Comparison of ENCODE assay signal across 19 mouse cellular contexts in genomic region chr16:59871792-59872191, GRCm38 (mm10).
DNase-seq lines count a peak whose midpoint lies in the region; ATAC-seq and TF ChIP-seq lines count a peak whose summit lies in the region.
"Had no signal": no experiment of that assay in that cellular context is flagged by ENCODE, and none has a peak within 500 bp of the region (broad histone marks: within the 10 kb centered on the region; RNA-seq: fewer than 3 reads in every experiment).

No protein-coding gene starts in this region.

- TF ChIP-seq EP300 in MEL (IDR thresholded peaks at IDR 0.05; ENCODE audit: low read depth in 1 of 2, low read length in 2 of 2), result peak in 1 of 2 experiments; percentile 16; a peak in 1 of 4 replicates

- no peak for TF ChIP-seq CTCF in MEL (IDR thresholded peaks at IDR 0.05 in 2 of 3, conservative IDR thresholded peaks at IDR 0.05 in 1 of 3; ENCODE audit: control insufficient read depth in 1 of 3, insufficient read depth in 1 of 3, low read depth in 2 of 3, low read length in 3 of 3, poor library complexity in 1 of 3, severe bottlenecking in 1 of 3)

- no peak overlapping the region for H3K4me2 ChIP-seq in heart, embryonic 15.5 days
- H3K4me2 ChIP-seq: embryonic facial prominence, embryonic 13.5 days; heart, embryonic 12.5 days; liver, embryonic 11.5 days; midbrain, embryonic 11.5 days had no signal

- no peaks in the 10 kb centered on the region for H3K79me2 ChIP-seq in MEL (ENCODE audit: control insufficient read depth, insufficient read depth, low read length, poor library complexity)

- H3K27ac ChIP-seq in heart, embryonic 15.5 days, result no peak overlapping the region
- no peak overlapping the region for H3K27ac ChIP-seq in MEL (ENCODE audit: control insufficient read depth, low read depth, low read length)
- H3K27ac ChIP-seq: embryonic facial prominence, embryonic 13.5 days; gastrocnemius, adult 2 months; kidney, postnatal 0 days; stomach, postnatal 0 days had no signal

- WGBS in heart, embryonic 15.5 days, result 68% methylated on average over 3 of the region's 3 CpGs

- no peaks in the 10 kb centered on the region for H3K36me3 ChIP-seq in heart, embryonic 15.5 days
- no peaks in the 10 kb centered on the region for H3K36me3 ChIP-seq in MEL (ENCODE audit: control insufficient read depth in 1 of 2, insufficient read depth in 2 of 2, low read length in 2 of 2)
- H3K36me3 ChIP-seq: embryonic facial prominence, embryonic 13.5 days; heart, embryonic 12.5 days had no signal

- H3K4me1 ChIP-seq in heart, embryonic 15.5 days (replicated peaks), result no peaks in the 10 kb centered on the region
- H3K4me1 ChIP-seq in MEL (ENCODE audit: control insufficient read depth in 1 of 2, insufficient read depth in 2 of 2, low read length in 2 of 2), result no peaks in the 10 kb centered on the region
- H3K4me1 ChIP-seq: embryonic facial prominence, embryonic 13.5 days; heart, embryonic 12.5 days had no signal

- no peaks in the 10 kb centered on the region for H3K27me3 ChIP-seq in heart, embryonic 15.5 days
- no peaks in the 10 kb centered on the region for H3K27me3 ChIP-seq in MEL (ENCODE audit: control insufficient read depth in 1 of 2, insufficient read depth in 2 of 2, low read length in 2 of 2)
- H3K27me3 ChIP-seq: embryonic facial prominence, embryonic 13.5 days; heart, embryonic 12.5 days had no signal

- no peak for DNase-seq in heart, adult 9 months (ENCODE audit: low spot score in 2 of 2)
- DNase-seq in MEL (ENCODE audit: low read depth, low spot score) (peak; percentile 54), MEL-GATA-1-ER (ENCODE audit: extremely low read depth, low read depth) (peak; percentile 20)
- peak; percentile 90 to 92 for DNase-seq in cerebellum, postnatal 10 days
- DNase-seq in right cerebral cortex, postnatal 4 days, result no peak
- DNase-seq: adrenal gland, postnatal 10 days; gastrocnemius, adult 2 months; heart, postnatal 14 days; kidney, adult 2 months; lung, adult 18-20 months; lung, postnatal 14 days had no signal

- no peaks in the 10 kb centered on the region for H3K9me3 ChIP-seq in heart, embryonic 15.5 days (replicated peaks)
- H3K9me3 ChIP-seq in MEL (replicated peaks; ENCODE audit: insufficient read depth, low read length), result no peaks in the 10 kb centered on the region
- H3K9me3 ChIP-seq: embryonic facial prominence, embryonic 13.5 days; heart, embryonic 12.5 days had no signal

- 0 out of 2 replicates have a peak, but pooled peaks have one; percentile 27 for ATAC-seq in heart, embryonic 15.5 days (replicated peaks; ENCODE audit: insufficient number of reproducible peaks, insufficient read depth, low FRiP score, low read depth)
- ATAC-seq in granulocyte monocyte progenitor cell, adult 5-6 weeks (replicated peaks; ENCODE audit: poor library complexity, severe bottlenecking), result no peak

- no peak for TF ChIP-seq POLR2A in MEL (IDR thresholded peaks at IDR 0.05; ENCODE audit: control insufficient read depth in 1 of 2, insufficient read depth in 1 of 2, low read depth in 1 of 2, low read length in 2 of 2, poor library complexity in 1 of 2)

- H3K9ac ChIP-seq in heart, embryonic 15.5 days, result no peak overlapping the region
- no peak overlapping the region for H3K9ac ChIP-seq in MEL (ENCODE audit: control insufficient read depth, low read depth, low read length, poor library complexity, severe bottlenecking)
- H3K9ac ChIP-seq: embryonic facial prominence, embryonic 13.5 days; heart, embryonic 12.5 days had no signal

- H3K4me3 ChIP-seq in heart, embryonic 15.5 days, result no peak overlapping the region
- no peak overlapping the region for H3K4me3 ChIP-seq in MEL (ENCODE audit: control insufficient read depth in 1 of 2, insufficient read depth in 1 of 2, low read depth in 2 of 2, low read length in 2 of 2)
- H3K4me3 ChIP-seq: embryonic facial prominence, embryonic 13.5 days; gastrocnemius, adult 2 months; heart, embryonic 12.5 days had no signal

- no peak for TF ChIP-seq RAD21 in MEL (IDR thresholded peaks at IDR 0.05; ENCODE audit: low read depth, low read length)

TF ChIP-seq in MEL, 35 proteins besides CTCF, POLR2A, EP300 and RAD21:
- TF ChIP-seq GATA1 (IDR thresholded peaks at IDR 0.05; ENCODE audit: low read depth, low read length), result peak; percentile 24; the same call in 1 of the 2 replicates
- TF ChIP-seq E2F4 (IDR thresholded peaks at IDR 0.05; ENCODE audit: borderline replicate concordance, low read depth, low read length), result no peak

Comparison
In these comparisons a context has a peak if more than half of its experiments do, and no peak if none do; other contexts are left out.
1. DNase-seq: peak in MEL (single experiment), MEL-GATA-1-ER (single experiment) and cerebellum, postnatal 10 days (2 of 2); none in heart, adult 9 months (0 of 2) and right cerebral cortex, postnatal 4 days (single experiment).